Mouse (Mus musculus): Measurements from ENCODE around the gene Mpo. TPM values are rescaled to one million over a fixed set of nuclear protein-coding genes. Genes with fewer than 3 reads are reported as not detected.

Mpo gene
- polyA plus RNA-seq, 1 experiment from 2014 or later, result 5.1 TPM

GRCm38 (mm10) chr11:87761181-87761721, 32.1 kb upstream of the Mpo start:
- H3K4me1 ChIP-seq, result peaks cover 42% of the 10 kb centered on the region
- 60% methylated on average over 11 of the region's 11 CpGs for WGBS
- DNase-seq (ENCODE audit: extremely low spot score, low spot score), result no peak
- H3K4me3 ChIP-seq, result peak overlapping the region; percentile 42; the same call in 1 of the 2 replicates
- H3K27ac ChIP-seq, result no peak overlapping the region
- H3K27me3 ChIP-seq (ENCODE audit: poor library complexity, severe bottlenecking), result peaks cover 71% of the 10 kb centered on the region
- no peaks in the 10 kb centered on the region for H3K9me3 ChIP-seq
- no peaks in the 10 kb centered on the region for H3K36me3 ChIP-seq (replicated peaks)

GRCm38 (mm10) chr11:87761806-87762701, 31.3 kb upstream of the Mpo start:
- H3K9me3 ChIP-seq, result no peaks in the 10 kb centered on the region
- H3K4me1 ChIP-seq, result peaks cover 42% of the 10 kb centered on the region
- WGBS, result 76% methylated on average over 14 of the region's 14 CpGs
- no peaks in the 10 kb centered on the region for H3K36me3 ChIP-seq (replicated peaks)
- no peak overlapping the region for H3K27ac ChIP-seq
- no peak overlapping the region for H3K4me3 ChIP-seq
- DNase-seq (ENCODE audit: extremely low spot score, low spot score), result no peak
- H3K27me3 ChIP-seq (ENCODE audit: poor library complexity, severe bottlenecking), result peaks cover 79% of the 10 kb centered on the region

GRCm38 (mm10) chr11:87762702-87763385, 30.5 kb upstream of the Mpo start:
- Histone ChIP-seq H3K4me3 (peak overlapping the region; percentile 72), H3K4me1 (peaks cover 42% of the 10 kb centered on the region), H3K27ac (no peak overlapping the region), H3K9me3 (no peaks in the 10 kb centered on the region), H3K27me3 (ENCODE audit: poor library complexity, severe bottlenecking) (peaks cover 79% of the 10 kb centered on the region), H3K36me3 (replicated peaks) (no peaks in the 10 kb centered on the region)
- DNase-seq (ENCODE audit: extremely low spot score, low spot score), result no peak
- 43% methylated on average over 12 of the region's 12 CpGs for WGBS

- 1% methylated on average over 17 of the region's 17 CpGs for WGBS
- peak; percentile 71 for DNase-seq (ENCODE audit: extremely low spot score, low spot score)
- peaks cover 85% of the 10 kb centered on the region for H3K27me3 ChIP-seq (ENCODE audit: poor library complexity, severe bottlenecking)
- H3K36me3 ChIP-seq (replicated peaks), result no peaks in the 10 kb centered on the region
- H3K4me1 ChIP-seq, result peaks cover 42% of the 10 kb centered on the region
- H3K4me3 ChIP-seq, result peak overlapping the region; percentile 72
- H3K9me3 ChIP-seq, result no peaks in the 10 kb centered on the region
- peak overlapping the region; percentile 85 for H3K27ac ChIP-seq
These were observed 29.8 kb upstream of the Mpo start for GRCm38 (mm10) chr11:87763511-87763987.

GRCm38 (mm10) chr11:87763988-87764876, 29.1 kb upstream of the Mpo start:
- WGBS, result under 1% methylated on average over 61 of the region's 65 CpGs
- Histone ChIP-seq H3K27me3 (ENCODE audit: poor library complexity, severe bottlenecking) (peaks cover 84% of the 10 kb centered on the region), H3K9me3 (no peaks in the 10 kb centered on the region), H3K27ac (peak overlapping the region; percentile 85), H3K4me3 (peak overlapping the region; percentile 72), H3K36me3 (replicated peaks) (no peaks in the 10 kb centered on the region), H3K4me1 (peaks cover 42% of the 10 kb centered on the region)
- peak; percentile 51 for DNase-seq (ENCODE audit: extremely low spot score, low spot score)

GRCm38 (mm10) chr11:87768745-87769144, 24.6 kb upstream of the Mpo start:
- Histone ChIP-seq H3K4me3 (no peak overlapping the region), H3K27me3 (ENCODE audit: poor library complexity, severe bottlenecking) (peaks cover 39% of the 10 kb centered on the region), H3K36me3 (replicated peaks) (no peaks in the 10 kb centered on the region; the same call in none of the 2 replicates), H3K4me1 (peaks cover 17% of the 10 kb centered on the region), H3K27ac (no peak overlapping the region), H3K9me3 (no peaks in the 10 kb centered on the region)
- WGBS, result 92% methylated on average over 4 of the region's 4 CpGs
- DNase-seq (ENCODE audit: extremely low spot score, low spot score), result no peak

- H3K9me3 ChIP-seq, result no peaks in the 10 kb centered on the region
- peaks cover 22% of the 10 kb centered on the region for H3K27me3 ChIP-seq (ENCODE audit: poor library complexity, severe bottlenecking)
- H3K4me1 ChIP-seq, result no peaks in the 10 kb centered on the region
- no peak overlapping the region for H3K27ac ChIP-seq
- no peaks in the 10 kb centered on the region; the same call in none of the 2 replicates for H3K36me3 ChIP-seq (replicated peaks)
- 52% methylated on average over 3 of the region's 3 CpGs for WGBS
- no peak overlapping the region for H3K4me3 ChIP-seq
- peak; percentile 59 for DNase-seq (ENCODE audit: extremely low spot score, low spot score)
These were observed 22.4 kb upstream of the Mpo start for GRCm38 (mm10) chr11:87770989-87771388.

GRCm38 (mm10) chr11:87772354-87772753, 21.0 kb upstream of the Mpo start:
- Histone ChIP-seq H3K4me1 (peaks cover 1% of the 10 kb centered on the region), H3K9me3 (no peaks in the 10 kb centered on the region), H3K27me3 (ENCODE audit: poor library complexity, severe bottlenecking) (peaks cover 19% of the 10 kb centered on the region), H3K4me3 (no peak overlapping the region), H3K36me3 (replicated peaks) (no peaks in the 10 kb centered on the region; the same call in none of the 2 replicates), H3K27ac (no peak overlapping the region)
- no peak for DNase-seq (ENCODE audit: extremely low spot score, low spot score)
- 91% methylated on average over 3 of the region's 3 CpGs for WGBS

GRCm38 (mm10) chr11:87778100-87778765, 15.1 kb upstream of the Mpo start:
- DNase-seq (ENCODE audit: extremely low spot score, low spot score), result peak; percentile 80
- no peaks in the 10 kb centered on the region for H3K9me3 ChIP-seq
- H3K4me1 ChIP-seq, result peaks cover 20% of the 10 kb centered on the region
- peak overlapping the region; percentile 75 for H3K27ac ChIP-seq
- 12% methylated on average over 31 of the region's 32 CpGs for WGBS
- peaks cover 47% of the 10 kb centered on the region for H3K27me3 ChIP-seq (ENCODE audit: poor library complexity, severe bottlenecking)
- H3K4me3 ChIP-seq, result peak overlapping the region; percentile 53
- H3K36me3 ChIP-seq (replicated peaks), result no peaks in the 10 kb centered on the region

GRCm38 (mm10) chr11:87778915-87779314, 14.5 kb upstream of the Mpo start:
- 42% methylated on average over 12 of the region's 12 CpGs for WGBS
- H3K4me3 ChIP-seq, result peak overlapping the region; percentile 53
- H3K27ac ChIP-seq, result peak overlapping the region; percentile 75

GRCm38 (mm10) chr11:87779392-87779791, 14.0 kb upstream of the Mpo start:
- Histone ChIP-seq H3K36me3 (replicated peaks) (no peaks in the 10 kb centered on the region), H3K27me3 (ENCODE audit: poor library complexity, severe bottlenecking) (peaks cover 47% of the 10 kb centered on the region), H3K9me3 (no peaks in the 10 kb centered on the region), H3K27ac (peak overlapping the region; percentile 75; the same call in 1 of the 2 replicates), H3K4me3 (peak overlapping the region; percentile 53), H3K4me1 (peaks cover 20% of the 10 kb centered on the region)
- no peak for DNase-seq (ENCODE audit: extremely low spot score, low spot score)
- WGBS, result 84% methylated on average over 4 of the region's 4 CpGs

More at GRCm38 (mm10) chr11:87778915-87779314, 14.5 kb upstream of the Mpo start:
- no peaks in the 10 kb centered on the region for H3K36me3 ChIP-seq (replicated peaks)
- peaks cover 20% of the 10 kb centered on the region for H3K4me1 ChIP-seq
- H3K27me3 ChIP-seq (ENCODE audit: poor library complexity, severe bottlenecking), result peaks cover 47% of the 10 kb centered on the region
- no peaks in the 10 kb centered on the region for H3K9me3 ChIP-seq
- DNase-seq (ENCODE audit: extremely low spot score, low spot score), result no peak
